Mouse (Mus musculus): ENCODE results near the gene Nck1. TPM values are rescaled to one million over a fixed set of nuclear protein-coding genes. Genes with fewer than 3 reads are reported as not detected.
A peak's percentile ranks its signal among the peaks of the same experiment; 100 is the strongest.

Nck1 gene
- polyA plus RNA-seq, 1 experiment = 54.0 TPM

DNA sequence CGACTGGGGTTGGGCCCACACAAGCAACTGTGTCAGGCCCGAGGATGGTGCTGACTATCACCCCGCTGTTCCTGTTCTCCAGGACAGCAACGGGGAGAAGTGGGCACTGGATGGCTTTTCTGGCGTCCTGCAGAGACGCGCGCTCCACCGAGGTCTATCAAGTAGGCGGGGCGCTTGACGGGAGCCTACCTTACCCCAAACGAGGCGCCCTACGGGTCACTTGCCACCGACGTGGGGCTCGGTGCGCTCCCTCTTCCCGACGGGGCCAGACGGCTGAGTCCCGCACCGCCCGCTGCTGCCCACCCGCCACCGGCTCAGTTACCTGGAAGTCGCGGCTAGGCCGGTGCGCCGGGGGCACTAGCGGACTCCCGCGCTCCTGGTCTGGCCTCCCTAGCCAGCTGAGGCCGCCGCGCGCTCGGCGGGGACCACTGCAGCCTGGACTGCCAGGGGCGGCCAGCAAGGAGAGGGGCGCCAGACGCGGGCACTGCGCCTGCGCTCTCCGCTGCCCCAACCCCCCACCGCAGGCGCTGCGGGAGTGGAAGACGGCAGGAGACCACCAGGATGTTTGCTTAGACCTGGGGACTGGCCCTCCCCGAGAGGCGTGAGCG, 24.8 kb upstream of the Nck1 start, which contains the start of gene Slc35g2:
Gene Slc35g2 (minus strand): TSS at position 465 of the 608 bp plus-strand sequence.
- H3K4me1 ChIP-seq (ENCODE audit: control insufficient read depth, insufficient read depth, low read length) = no peaks in the 10 kb centered on the region
- no peak within 1 kb of the TSS for H3K27ac ChIP-seq (ENCODE audit: insufficient read depth, low read length)
- TF ChIP-seq POLR2A (IDR thresholded peaks at IDR 0.05; ENCODE audit: low read depth, low read length) (no peak), CTCF (IDR thresholded peaks at IDR 0.05; ENCODE audit: borderline replicate concordance, insufficient read depth, low read length) (no peak)
- peak within 1 kb of the TSS; percentile 43 for H3K4me3 ChIP-seq (ENCODE audit: insufficient read depth, low read length)

DNA sequence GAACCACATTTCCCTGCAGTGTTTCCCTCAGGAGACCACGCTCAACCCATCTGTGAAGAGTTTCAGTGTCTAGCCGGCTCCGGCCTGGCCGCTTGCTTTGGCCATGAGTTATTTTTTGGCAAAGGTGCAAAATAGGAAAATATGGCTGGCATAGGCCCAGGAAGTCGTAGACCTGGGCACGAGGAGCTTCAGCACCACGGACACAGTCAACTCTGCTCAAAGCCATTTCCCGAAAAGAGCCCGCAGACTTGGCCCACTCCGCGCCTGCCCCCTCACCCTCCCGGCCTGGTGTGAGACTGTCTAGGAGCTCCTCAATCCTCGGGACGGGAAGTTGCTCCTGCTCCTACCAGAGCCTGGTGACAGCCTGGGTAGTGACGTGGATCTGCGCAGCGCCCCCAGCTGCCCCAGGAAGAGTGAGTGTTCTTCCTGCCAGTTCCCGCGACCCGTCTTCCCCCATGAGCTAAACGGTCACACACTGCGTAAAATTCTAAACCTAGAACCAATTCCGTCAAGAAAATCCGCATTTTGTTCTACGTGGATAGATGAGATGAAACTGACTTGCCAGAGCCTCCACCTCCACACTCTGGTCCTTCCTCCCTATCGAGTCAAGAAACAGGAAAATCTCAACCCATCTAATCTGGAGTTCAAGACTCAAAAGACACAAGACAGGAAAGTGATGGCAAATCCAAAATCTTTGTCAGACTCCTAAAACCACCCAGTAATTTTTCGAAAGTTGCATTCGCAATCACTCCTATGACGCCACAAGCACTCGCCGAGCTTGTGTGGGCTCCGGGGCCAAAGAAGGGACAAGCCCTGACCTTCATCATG, 24.1 kb upstream of the Nck1 start:
- TF ChIP-seq POLR2A (IDR thresholded peaks at IDR 0.05; ENCODE audit: low read depth, low read length) = no peak
- TF ChIP-seq CTCF (IDR thresholded peaks at IDR 0.05; ENCODE audit: borderline replicate concordance, insufficient read depth, low read length) = no peak; the same call in 1 of the 2 replicates
- Histone ChIP-seq H3K27ac (ENCODE audit: insufficient read depth, low read length) (no peak overlapping the region), H3K4me3 (ENCODE audit: insufficient read depth, low read length) (peak overlapping the region; percentile 43), H3K4me1 (ENCODE audit: control insufficient read depth, insufficient read depth, low read length) (no peaks in the 10 kb centered on the region)

GRCm38 (mm10) chr9:100560251-100560890, 14.4 kb upstream of the Nck1 start:
- TF ChIP-seq CTCF (IDR thresholded peaks at IDR 0.05; ENCODE audit: borderline replicate concordance, insufficient read depth, low read length) (no peak), POLR2A (IDR thresholded peaks at IDR 0.05; ENCODE audit: low read depth, low read length) (no peak)
- no peak overlapping the region for H3K4me3 ChIP-seq (ENCODE audit: insufficient read depth, low read length)
- no peaks in the 10 kb centered on the region for H3K4me1 ChIP-seq (ENCODE audit: control insufficient read depth, insufficient read depth, low read length)
- H3K27ac ChIP-seq (ENCODE audit: insufficient read depth, low read length) = no peak overlapping the region

DNA sequence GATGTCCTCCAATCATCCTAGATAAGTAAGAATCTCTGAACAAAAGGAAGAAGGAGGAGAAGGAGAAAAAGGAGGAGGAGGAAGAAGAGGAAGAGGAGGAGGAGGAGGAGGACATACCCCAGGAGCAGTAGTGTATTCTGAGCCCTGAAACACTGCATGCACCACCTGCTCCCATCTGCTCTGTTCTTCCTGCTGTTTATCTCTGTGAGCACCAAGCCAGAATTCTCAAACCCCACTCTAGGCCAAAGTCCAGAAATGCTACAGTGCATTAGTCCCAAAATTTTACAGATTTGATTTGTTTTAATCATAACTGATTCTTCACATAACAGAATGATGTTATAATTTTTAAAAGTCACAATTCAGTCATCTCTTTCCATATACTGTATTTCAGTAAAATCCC, 13.1 kb upstream of the Nck1 start:
- Histone ChIP-seq H3K4me3 (ENCODE audit: insufficient read depth, low read length) (no peak overlapping the region), H3K27ac (ENCODE audit: insufficient read depth, low read length) (no peak overlapping the region), H3K4me1 (ENCODE audit: control insufficient read depth, insufficient read depth, low read length) (no peaks in the 10 kb centered on the region)
- TF ChIP-seq CTCF (IDR thresholded peaks at IDR 0.05; ENCODE audit: borderline replicate concordance, insufficient read depth, low read length) = no peak
- TF ChIP-seq POLR2A (IDR thresholded peaks at IDR 0.05; ENCODE audit: low read depth, low read length) = no peak

DNA sequence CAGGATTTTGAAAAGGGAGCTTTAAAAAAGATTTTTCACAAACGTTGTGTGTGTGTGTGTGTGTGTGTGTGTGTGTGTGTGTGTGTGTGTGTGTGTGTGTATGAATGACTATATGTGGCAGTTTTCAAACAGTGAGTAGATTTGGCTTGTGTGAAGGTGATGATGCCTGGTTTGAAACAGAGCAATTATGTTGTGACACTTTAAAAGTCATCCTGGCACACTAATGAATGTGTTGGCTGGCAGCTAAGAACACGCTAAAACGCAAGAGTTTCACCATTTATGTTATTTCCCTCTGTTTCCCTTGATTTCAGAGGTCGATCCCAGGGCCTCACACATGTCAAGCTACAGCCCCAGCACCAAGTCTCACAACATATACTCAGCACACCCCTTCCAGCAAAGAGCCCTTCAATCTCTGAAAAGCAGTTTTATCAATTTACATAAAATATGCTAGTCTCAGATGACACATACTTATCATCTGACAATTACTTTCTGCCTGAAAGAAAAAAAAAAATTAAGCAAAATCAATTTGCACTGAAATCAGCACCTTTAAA, 12.2 kb upstream of the Nck1 start:
- TF ChIP-seq POLR2A (IDR thresholded peaks at IDR 0.05; ENCODE audit: low read depth, low read length) = no peak
- no peak for TF ChIP-seq CTCF (IDR thresholded peaks at IDR 0.05; ENCODE audit: borderline replicate concordance, insufficient read depth, low read length)
- no peak overlapping the region for H3K27ac ChIP-seq (ENCODE audit: insufficient read depth, low read length)
- no peak overlapping the region for H3K4me3 ChIP-seq (ENCODE audit: insufficient read depth, low read length)
- H3K4me1 ChIP-seq (ENCODE audit: control insufficient read depth, insufficient read depth, low read length) = no peaks in the 10 kb centered on the region

DNA sequence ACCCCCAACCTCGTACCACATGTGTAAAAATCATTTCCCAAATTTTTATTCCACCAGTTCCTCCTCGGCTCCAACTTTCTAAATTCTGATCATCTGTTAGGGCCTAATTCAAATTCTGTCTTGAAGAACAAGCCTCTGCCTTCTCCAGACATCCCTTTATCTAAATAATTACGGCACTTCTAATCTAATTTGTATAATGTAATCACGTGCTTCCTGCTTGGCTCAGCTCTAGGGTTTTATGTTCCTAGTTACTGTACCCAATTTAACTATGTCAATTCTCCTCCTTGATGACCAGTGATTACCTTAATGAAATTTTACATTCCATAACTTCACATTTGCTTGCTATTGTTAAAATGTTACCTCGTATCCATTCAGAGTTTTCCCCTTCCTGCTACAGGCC, 9.8 kb upstream of the Nck1 start:
- Histone ChIP-seq H3K4me3 (ENCODE audit: insufficient read depth, low read length) (no peak overlapping the region), H3K27ac (ENCODE audit: insufficient read depth, low read length) (no peak overlapping the region), H3K4me1 (ENCODE audit: control insufficient read depth, insufficient read depth, low read length) (no peaks in the 10 kb centered on the region; the same call in 1 of the 2 replicates)
- TF ChIP-seq POLR2A (IDR thresholded peaks at IDR 0.05; ENCODE audit: low read depth, low read length) (no peak), CTCF (IDR thresholded peaks at IDR 0.05; ENCODE audit: borderline replicate concordance, insufficient read depth, low read length) (no peak)

GRCm38 (mm10) chr9:100548313-100548712, 2.4 kb upstream of the Nck1 start:
- TF ChIP-seq POLR2A (IDR thresholded peaks at IDR 0.05; ENCODE audit: low read depth, low read length) = no peak
- TF ChIP-seq CTCF (IDR thresholded peaks at IDR 0.05; ENCODE audit: borderline replicate concordance, insufficient read depth, low read length) = no peak
- H3K27ac ChIP-seq (ENCODE audit: insufficient read depth, low read length) = no peak overlapping the region
- no peaks in the 10 kb centered on the region; the same call in 1 of the 2 replicates for H3K4me1 ChIP-seq (ENCODE audit: control insufficient read depth, insufficient read depth, low read length)
- H3K4me3 ChIP-seq (ENCODE audit: insufficient read depth, low read length) = no peak overlapping the region

DNA sequence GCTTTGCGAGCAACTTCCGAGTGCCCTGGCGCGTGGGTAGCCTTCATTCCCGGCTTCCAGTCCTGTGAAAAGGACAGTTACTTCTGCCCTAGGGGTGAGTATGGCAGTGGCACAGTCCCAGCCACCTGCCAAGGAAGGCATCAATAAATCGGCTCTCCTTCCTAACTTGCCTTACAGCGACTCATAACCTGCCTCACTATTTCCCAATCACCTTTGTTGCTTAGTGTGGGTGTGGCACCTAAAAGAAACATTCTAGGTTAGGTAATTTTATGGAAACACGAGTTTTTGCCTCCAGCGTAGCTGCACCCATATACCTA, 618 bp upstream of the Nck1 start:
- TF ChIP-seq POLR2A (IDR thresholded peaks at IDR 0.05; ENCODE audit: low read depth, low read length) (no peak), CTCF (IDR thresholded peaks at IDR 0.05; ENCODE audit: borderline replicate concordance, insufficient read depth, low read length) (no peak)

GRCm38 (mm10) chr9:100544948-100545714, 803 bp downstream of the Nck1 start:
- no peaks in the 10 kb centered on the region for H3K4me1 ChIP-seq (ENCODE audit: control insufficient read depth, insufficient read depth, low read length)
- TF ChIP-seq CTCF (IDR thresholded peaks at IDR 0.05; ENCODE audit: borderline replicate concordance, insufficient read depth, low read length) (no peak), POLR2A (IDR thresholded peaks at IDR 0.05; ENCODE audit: low read depth, low read length) (no peak)
- H3K27ac ChIP-seq (ENCODE audit: insufficient read depth, low read length) = peak overlapping the region; percentile 79
- peak overlapping the region; percentile 93 for H3K4me3 ChIP-seq (ENCODE audit: insufficient read depth, low read length)

More for the DNA sequence above, 618 bp upstream of the Nck1 start:
- Histone ChIP-seq H3K27ac (ENCODE audit: insufficient read depth, low read length) (peak overlapping the region; percentile 51; the same call in 1 of the 2 replicates), H3K4me1 (ENCODE audit: control insufficient read depth, insufficient read depth, low read length) (no peaks in the 10 kb centered on the region; the same call in 1 of the 2 replicates), H3K4me3 (ENCODE audit: insufficient read depth, low read length) (peak overlapping the region; percentile 86)

All from embryonic fibroblast, embryonic 13.5 days (primary cell).